Mouse (Mus musculus): Measurements from ENCODE around the gene Nrp2.
A peak's percentile ranks its signal among the peaks of the same experiment; 100 is the strongest.

Nrp2 gene

DNA sequence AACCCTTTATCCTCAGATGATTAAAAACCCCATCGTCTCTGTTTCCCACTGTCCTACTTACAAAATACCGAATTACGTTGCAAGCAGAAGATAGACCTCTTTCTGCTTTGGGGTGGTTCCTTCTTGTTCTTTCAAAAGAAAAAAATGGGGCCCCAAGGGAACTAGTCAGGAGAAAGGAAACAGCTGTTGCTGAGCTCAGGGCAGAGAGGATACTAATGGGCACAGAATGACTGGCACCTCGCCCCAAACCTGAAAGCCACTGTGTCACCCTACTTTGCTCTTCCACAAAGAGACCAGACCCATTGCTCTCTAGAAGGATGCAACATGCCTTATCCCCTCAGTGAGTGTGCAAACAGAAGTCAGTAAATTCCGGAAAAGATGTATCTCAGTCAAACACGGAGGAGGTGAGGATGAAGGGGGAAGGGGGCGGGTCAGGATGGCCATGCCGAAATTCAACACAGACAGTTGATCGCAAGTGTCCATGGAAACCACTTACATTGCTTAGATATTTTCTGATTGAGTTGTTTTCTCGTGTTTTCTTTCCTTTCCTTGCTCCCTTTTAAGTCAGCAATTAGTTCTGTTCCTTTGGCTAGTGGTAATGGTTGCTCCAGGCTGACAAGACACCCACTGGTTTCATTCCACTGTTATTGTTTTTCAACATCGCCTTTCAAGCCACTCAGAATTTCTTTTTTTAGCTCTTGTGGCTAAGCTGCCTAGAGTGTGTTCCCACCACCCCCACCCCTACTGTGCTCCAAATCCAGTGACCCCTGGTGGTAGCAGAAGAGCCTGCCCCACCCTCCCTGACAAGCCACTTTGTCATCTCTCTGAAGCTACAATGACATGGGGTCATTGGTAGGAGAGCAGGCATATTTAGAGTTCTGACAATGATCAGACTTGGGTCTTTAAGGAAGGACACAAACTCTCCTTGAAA is 71.5 kb downstream of the Nrp2 start:
- no peak for DNase-seq (ENCODE audit: extremely low read depth, insufficient read length, low spot score)

DNA sequence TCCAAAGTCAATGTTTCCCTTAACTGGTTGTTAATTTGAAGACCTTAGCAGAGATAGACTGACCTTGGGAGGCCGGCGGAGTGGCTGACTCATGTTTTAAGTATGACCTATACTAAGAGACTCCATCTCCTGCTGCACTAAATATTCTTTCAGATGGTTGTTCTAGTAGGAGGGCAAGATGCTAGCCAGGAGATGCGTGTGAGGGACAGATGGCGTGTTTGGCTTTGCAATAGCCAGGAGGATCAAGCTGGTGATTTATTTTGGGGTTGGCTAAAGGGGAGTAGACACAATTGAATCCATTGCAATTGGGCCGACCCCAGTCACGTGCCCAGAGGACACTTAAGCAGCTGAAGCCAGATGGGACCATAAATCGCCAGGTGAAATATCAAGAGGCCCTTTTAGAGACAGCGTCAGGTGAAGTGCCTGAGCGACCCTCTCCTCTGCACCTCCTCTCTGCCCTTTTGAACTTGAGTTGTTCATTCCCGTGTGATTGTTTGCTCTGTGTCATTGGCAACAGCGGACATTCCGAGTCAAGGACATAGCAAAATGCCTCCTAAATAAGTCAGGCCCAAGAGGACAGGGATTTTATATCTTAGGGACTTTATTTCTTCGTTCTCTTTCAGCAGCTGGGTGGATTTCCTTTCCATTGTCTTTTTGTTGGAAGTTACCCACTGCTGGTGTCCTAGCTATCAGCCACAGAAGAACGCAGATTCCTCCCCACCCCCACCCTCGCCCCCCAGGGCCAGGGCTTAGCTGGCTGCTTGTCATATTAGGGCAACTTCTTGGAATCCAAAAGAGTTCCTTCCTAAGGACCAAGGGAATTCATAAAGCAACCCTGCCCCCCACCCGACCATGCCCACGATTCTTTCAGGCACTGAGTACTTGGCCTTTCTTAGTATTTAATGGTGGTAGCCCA is 74.5 kb downstream of the Nrp2 start:
- no peak for DNase-seq (ENCODE audit: extremely low read depth, insufficient read length, low spot score)

DNA sequence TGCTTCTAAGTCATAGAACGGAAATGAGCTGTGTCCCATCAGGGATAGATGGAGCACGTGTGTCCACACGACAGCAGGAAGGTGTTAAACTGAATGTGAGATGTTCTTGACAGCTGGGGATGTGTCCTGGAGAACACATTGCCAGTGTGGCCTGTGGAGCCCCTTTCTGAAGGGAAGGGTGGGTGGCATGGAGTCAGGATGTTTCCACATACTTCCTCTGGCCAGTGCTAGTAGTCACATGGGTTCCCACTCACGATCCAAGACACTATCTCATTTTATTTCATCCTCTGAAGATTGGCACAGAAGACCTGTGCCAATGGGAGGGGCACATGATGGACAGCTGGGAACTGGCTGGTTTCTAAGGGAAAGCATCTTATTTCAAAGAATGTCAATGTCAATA is 75.8 kb downstream of the Nrp2 start:
- no peak for DNase-seq (ENCODE audit: extremely low read depth, insufficient read length, low spot score)

DNA sequence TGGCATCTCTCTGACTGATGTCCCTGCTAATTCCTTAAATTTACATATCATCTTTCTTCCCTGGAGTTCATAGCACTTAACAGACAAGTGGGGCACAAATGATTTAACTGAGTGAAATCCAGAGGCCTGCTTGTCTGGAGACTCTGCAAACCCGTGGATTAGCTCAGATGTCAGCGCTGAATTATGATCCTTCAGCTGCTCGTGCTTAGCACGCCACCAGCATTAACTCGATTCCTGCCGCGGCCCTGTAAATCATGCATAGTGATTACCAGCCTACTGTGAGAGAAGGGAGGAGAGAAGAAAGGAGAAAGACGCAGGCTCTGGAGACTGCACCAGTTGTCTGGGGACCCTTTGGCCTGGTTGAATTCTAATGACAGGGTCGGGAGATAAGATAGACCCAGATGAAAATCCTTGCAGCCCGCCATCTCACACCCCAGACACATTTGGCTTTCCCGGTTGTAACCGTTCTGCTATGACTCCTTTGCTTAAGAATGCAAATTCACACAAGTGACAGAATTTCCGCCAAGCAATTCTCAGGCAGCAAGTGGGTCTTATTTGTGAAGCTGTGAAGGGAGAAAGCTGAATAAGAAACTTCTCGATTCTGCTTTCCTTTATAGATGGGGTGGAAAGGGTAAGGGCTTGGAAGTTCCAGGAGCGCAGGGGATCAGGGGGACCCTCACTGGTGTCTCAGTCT is 77.1 kb downstream of the Nrp2 start:
- no peak for DNase-seq (ENCODE audit: extremely low read depth, insufficient read length, low spot score)

DNA sequence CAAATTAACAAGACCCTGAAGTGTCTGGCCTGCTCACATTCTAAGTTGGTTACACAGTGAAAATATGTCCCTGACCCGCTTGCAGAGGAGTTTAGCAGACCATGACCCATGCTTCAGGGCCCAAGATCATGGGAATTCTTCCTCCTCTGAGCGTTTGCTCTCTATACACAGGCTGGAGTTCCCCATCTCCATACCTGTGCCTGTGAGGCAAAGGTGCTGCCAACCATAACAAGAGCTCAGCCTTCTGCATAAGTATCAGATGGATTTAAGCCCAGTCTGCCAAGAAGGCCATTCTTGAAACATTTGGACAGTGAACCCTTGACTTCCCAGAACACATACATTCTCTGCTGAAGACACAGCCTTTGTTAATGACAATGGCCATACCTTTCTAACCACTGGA is 79.1 kb downstream of the Nrp2 start:
- DNase-seq (ENCODE audit: extremely low read depth, insufficient read length, low spot score), result no peak

DNA sequence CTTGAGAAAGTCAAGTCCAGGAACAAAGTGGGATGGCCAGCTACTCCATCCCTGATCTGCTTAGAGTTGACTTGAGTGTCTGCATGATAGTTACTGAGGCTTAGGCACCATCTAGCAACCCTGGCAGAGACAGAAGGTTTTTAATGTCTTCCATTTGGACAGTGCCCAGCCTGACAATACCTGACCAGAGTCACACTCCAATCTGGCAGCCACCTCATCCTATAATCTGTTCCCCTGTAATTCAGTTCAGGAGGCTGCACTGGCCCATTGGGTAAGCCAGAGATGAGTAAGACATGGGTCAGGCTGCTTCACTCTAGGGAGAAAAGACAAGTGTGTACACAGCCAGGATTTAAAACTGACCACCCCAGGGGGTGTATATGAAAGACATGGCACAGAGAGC is 79.5 kb downstream of the Nrp2 start:
- no peak for DNase-seq (ENCODE audit: extremely low read depth, insufficient read length, low spot score)

DNA sequence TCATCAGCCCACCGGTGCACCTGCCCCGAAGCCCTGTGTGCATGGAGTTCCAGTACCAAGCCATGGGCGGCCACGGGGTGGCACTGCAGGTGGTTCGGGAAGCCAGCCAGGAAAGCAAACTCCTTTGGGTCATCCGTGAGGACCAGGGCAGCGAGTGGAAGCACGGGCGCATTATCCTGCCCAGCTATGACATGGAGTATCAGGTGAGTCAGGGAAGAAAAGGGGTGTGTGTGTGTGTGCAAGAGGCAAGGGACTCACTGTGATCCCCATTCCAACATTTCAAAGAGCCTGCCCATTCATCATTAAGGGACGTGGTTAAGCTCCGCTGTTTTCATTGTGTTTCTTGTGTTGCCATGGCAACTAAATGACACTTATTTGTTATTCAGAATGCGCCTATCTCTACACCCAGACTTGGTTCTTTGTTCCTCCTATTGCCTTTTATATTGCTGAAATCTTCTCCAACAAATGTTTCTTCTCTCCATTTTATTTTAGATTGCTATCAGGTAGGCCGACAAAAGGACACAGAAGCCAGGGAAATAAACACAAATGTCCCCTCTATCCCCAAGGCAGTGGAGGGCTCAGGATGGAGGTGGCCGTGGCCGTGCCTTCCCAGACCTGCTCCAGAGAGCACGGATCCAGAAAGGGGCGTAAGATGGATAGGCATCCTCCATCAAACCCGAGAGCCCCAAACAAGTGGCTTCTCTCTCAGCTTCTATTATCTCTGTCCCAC is 80.4 kb downstream of the Nrp2 start:
- DNase-seq (ENCODE audit: extremely low read depth, insufficient read length, low spot score), result peak; percentile 32

DNA sequence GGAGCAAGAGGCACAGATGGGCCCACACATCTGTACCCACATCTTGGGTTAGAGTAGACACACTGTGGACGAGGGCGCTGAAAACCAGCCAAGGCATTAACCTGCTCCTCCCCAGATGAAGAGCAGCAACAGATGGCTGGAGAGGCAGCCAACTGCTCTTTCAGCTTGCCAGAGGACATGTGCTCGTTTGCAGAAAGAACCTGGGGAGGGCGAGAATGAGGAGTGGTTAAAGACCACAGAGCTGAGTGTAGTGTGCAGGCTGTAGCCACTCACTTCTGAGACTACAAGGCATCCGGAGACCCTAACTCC is 81.0 kb downstream of the Nrp2 start:
- no peak for DNase-seq (ENCODE audit: extremely low read depth, insufficient read length, low spot score)

DNA sequence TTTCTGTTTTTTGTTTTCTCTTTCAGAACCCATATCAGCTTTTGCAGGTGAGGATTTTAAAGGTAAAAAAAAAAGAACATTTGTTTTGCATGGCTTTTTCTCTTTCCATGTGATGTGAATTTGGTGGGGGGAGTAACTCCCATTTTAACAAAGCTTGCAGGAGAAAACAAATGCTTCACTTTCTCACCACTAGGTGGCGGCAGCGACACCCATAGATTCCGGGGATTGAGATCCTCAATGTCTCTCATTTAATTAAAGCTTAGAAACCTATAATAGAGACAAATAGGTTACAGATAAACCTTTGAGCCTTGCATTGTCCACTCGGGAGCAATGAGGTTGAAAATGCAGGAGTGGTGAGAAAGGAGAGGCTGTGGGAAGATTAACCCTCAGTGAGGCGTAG is 83.2 kb downstream of the Nrp2 start:
- no peak for DNase-seq (ENCODE audit: extremely low read depth, insufficient read length, low spot score)

DNA sequence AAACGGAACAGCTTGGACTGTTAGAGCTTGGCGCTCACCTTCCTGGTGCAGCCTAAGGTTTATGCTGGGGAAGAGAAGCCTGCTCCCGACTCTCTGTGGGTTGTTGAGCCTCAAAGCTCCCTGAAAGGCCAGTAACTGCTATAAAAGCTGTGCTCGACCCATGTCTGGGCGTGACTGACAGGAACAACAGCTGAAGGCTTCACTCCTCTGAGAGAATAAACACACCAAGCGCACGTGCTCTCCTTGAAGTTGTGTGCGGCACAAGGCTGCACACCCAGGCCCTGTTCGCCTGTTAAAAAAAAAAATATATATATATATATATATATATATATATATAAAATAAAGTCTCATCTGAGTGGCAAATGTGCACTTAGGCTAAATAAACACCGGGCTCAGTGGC is 84.5 kb downstream of the Nrp2 start:
- DNase-seq (ENCODE audit: extremely low read depth, insufficient read length, low spot score), result no peak

DNA sequence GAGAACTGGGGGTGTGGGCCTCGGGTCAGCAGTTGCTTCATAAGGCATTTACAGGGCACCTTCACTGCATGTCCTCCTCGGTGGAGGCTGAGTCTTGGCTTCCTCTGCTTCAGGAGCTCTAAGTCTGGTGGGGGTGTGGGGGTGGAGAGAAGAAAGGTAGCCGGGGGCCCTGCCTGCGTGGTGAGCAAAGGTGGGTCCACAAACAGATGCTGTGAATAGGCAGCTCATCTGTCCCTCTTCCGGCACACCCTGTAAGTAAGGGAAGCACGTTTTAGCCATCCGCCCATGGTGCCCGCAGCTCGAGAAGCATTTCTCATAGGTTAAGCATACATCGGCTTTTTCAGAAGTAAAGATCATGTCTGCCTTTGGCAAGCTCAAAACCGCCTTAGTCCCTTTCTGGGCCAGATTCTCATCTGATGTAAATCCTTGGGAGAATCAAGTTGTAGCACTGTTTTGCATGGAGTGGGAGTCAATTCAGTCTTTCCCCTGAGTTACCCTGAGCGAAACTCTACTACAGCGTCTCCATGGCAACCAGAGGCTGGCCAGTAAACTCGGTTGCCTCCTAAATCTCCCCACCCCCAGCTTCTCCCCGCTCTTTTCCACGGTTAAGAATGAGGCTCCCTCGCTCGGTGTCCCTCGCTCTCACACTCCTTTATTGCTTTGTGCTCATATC is 91.3 kb downstream of the Nrp2 start:
- no peak for DNase-seq (ENCODE audit: extremely low read depth, insufficient read length, low spot score)

DNA sequence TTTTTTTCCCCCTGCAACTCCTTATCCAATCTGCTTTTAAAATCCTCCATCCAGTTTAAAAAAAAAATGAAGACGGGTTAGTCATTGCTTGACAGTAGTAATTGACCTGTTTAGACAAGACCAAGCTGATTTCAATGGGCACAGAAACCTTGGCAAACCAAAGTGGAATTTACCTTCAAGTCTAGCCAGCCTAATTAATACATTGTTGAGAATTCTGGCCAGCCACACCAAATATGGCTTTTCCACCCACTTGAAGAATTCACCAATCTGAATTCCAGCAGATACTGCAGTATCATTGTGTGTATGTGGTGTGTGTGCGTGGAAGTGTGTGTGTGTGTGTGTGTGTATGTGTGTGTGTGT is 91.8 kb downstream of the Nrp2 start:
- DNase-seq (ENCODE audit: extremely low read depth, insufficient read length, low spot score), result no peak

DNA sequence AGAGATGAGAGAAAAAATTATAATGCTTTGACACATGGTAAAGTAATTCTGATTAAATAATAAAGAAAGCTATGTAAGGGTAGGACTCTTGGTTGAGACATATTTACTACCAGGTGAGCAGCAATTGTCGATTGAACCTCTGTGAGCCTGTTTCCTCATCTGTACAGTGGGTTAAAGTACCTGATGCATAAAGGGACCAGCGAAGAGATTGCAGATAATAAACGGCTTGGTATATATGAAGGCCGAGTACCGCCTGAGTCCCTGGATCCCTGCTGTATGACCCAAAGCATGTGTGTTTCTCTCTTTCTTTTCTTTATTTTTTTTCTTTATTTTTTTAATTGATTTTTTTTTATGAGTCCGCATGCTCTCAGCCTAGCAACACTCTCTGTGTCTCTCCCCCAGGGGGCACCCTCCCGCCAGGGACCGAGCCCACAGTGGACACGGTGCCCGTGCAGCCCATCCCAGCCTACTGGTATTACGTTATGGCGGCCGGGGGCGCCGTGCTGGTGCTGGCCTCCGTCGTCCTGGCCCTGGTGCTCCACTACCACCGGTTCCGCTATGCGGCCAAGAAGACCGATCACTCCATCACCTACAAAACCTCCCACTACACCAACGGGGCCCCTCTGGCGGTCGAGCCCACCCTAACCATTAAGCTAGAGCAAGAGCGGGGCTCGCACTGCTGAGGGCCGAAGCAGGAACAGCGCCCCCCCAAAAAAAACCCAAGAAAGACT is 92.4 kb downstream of the Nrp2 start:
- no peak for DNase-seq (ENCODE audit: extremely low read depth, insufficient read length, low spot score)

DNA sequence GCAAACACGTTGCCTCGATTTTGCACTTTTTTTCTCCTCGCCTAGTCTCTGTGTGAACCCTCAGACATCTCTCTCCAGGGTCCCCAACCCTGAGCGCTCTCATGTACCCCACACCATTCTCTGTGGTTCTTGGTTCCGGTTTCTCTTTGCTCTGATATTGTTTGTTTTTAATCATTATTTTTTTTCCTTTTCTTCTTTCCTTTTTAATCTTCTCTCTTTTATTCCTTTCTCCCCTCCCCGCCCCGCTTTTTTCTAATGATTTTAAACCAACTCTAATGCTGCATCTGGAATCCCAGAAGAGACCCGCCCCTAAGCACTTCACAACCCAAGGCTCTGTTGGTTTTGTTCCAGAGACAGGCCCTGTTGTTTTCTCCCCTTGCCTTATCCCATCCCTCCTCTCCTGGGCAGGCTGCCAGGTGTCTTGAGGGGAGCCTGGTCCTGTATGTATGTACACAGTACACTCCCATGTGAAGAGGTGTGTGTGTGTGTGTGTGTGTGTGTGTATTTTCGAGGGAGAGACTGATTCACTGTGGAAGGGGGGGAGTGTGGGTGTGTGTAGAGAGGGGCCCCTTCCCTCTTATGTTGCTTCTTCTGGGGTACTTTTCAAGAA is 93.1 kb downstream of the Nrp2 start:
- DNase-seq (ENCODE audit: extremely low read depth, insufficient read length, low spot score), result no peak

DNA sequence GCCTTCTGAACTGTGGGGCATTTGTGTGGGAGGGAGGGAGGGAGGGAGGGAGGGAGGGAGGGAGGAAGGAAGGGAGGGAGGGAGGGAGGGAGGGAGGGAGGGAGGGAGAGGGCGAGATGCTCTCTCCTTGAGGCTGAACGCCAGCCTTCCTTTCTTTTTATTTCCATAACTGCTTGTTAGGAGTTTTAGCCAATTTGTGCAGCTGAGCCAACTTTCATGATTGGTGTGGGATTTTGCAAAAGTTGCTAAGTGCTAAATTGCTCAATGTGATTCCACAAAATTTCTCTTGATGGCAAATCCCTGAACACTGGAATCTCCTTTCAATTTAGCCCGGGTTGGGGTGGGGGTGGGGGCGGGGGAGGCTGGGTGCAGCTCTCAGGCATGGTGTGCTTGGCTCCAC is 96.3 kb downstream of the Nrp2 start:
- no peak for DNase-seq (ENCODE audit: extremely low read depth, insufficient read length, low spot score)

DNA sequence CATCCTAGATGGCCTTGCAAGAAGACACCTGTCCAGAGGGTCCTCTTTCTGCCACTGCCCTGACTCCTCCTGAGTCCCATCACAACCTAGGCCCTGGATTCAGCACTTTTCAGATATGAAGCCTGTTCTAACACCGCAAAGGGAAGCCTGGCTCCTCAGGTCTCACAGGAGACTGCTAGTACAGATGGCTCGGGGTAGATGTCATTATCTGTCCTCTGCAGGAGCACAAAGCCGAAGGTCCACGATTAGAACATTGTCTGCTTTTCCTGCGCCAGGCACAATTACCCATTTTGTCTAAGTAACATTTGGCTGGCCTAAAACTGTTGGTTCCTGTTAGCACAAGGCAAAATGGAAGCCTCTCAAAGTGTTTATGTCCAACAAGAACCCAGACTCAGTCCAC is 97.3 kb downstream of the Nrp2 start:
- DNase-seq (ENCODE audit: extremely low read depth, insufficient read length, low spot score), result no peak

DNA sequence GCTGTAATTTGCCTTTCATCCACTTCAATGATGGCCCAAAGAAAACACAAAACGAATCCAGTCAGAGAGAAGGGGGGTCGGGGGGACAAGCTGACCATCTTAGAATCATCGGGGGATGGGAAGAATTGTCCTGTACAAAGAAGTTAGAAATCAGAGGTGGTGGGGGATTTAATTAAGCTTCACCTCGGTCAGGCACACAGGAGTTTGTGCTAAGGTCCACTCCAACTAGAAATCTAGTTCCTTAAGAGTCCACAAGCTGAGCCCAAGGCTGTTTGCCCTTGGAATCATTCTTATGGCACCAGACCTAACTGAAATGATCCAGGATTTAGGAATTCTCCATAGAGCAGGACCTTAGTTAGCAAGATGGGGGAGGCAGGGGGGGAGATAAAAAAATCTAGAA is 98.3 kb downstream of the Nrp2 start:
- no peak for DNase-seq (ENCODE audit: extremely low read depth, insufficient read length, low spot score)

DNA sequence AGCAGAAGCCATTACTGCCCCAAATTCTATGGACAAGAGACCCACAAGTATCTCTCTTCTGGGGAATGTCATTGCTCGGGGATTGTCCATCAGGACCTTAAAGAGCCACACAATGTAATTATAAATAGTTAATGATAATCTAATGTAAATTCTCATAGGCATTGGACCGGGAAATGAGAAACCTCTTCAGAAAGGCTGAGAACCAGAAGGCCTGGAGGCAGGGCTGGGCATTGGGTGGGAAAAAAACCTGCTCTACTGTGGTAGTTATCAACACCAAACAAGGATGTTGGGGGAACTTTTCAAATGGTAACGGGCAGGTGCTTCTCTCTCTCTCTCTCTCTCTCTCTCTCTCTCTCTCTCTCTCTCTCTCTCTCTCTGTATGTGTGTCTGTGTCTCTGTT is 98.8 kb downstream of the Nrp2 start:
- no peak for DNase-seq (ENCODE audit: extremely low read depth, insufficient read length, low spot score)

DNA sequence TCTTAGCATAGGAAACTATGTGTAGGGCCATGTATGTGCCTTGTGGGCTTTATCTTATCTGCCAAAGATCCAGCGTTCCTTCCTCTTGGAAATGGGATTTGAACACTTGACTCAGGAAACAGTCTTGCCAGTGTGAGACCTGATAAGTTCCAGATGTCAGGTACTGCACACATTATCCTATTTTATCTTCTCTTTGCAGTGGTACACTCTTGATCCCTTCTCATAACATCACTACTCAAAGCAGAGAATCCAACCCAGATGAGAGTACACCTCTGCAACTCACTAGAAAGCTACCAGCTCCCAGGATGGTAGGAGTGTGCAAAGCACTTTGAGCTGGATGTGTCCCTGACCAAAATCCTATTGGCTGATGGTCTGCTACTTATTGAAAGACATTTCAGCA is 100.5 kb downstream of the Nrp2 start:
- no peak for DNase-seq (ENCODE audit: extremely low read depth, insufficient read length, low spot score)

All from 3134 (cell line).